8 mouse cellular contexts compared by ENCODE assay signal in the genomic region with DNA sequence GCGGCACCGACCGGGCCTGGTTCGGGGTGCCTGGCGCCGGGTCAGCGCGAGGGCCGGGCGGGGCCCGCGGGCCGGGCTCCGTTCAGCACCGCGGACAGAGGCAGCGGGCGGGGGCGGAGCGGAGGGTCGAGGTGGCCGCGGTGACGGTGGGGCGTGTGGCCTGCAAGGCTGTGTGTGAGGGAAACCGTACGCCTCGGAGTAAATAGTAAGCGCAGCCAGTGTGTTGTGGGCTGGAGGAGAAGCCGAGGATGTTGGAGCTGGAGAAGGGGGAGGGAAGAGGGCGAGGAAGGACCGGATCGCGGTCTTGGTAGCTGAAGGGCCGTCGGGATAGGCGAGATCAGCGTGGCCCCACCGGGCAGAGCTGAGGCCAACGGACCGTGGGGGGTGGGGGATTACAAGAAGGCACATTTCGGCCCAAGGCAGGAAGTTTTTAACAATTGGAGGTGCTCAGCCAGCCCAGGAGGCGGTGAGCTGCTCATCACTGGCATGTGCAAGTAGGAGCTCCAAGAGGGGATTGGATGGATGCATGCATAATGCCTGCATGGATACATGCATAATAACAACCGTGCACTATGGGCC. TPM values are rescaled to one million over a fixed set of nuclear protein-coding genes. Genes with fewer than 3 reads are reported as not detected.
A peak's percentile ranks its signal among the peaks of the same experiment; 100 is the strongest.
DNase-seq lines count a peak whose midpoint lies in the region; ATAC-seq lines count a peak whose summit lies in the region.

No protein-coding gene starts in this region.

- H3K4me3 ChIP-seq in brown adipose tissue, adult 24 weeks (ENCODE audit: insufficient read depth, low read depth, low read length): peak overlapping the region; percentile 27
- peak overlapping the region; percentile 66 for H3K4me3 ChIP-seq in forebrain, embryonic 10.5 days
- peak overlapping the region; percentile 81 for H3K4me3 ChIP-seq in neural tube, embryonic 13.5 days

- intact Hi-C loops in heart, postnatal 10 days (cut with DNase I): no loop called here

- peak overlapping the region; percentile 92 for H3K9ac ChIP-seq in neural tube, embryonic 13.5 days

- peak overlapping the region; percentile 69 for H3K4me2 ChIP-seq in neural tube, embryonic 13.5 days

- peak; percentile 35 for DNase-seq in ES-CJ7 (ENCODE audit: low read depth, low spot score)
- DNase-seq in forebrain, embryonic 10.5 days (ENCODE audit: extremely low spot score, low spot score): peak; percentile 66
- peak; percentile 71 to 74 for DNase-seq in heart, postnatal 10 days
- DNase-seq in kidney, postnatal 4 days: peak; percentile 84 to 86
- DNase-seq in lung, adult 18-20 months: peak; percentile 26 to 33
- DNase-seq in thymus, postnatal 36 days: peak; percentile 37 to 39

- WGBS in forebrain, embryonic 10.5 days: 5% methylated on average over 44 of the region's 44 CpGs
- 1% methylated on average over 43 of the region's 44 CpGs for WGBS in neural tube, embryonic 13.5 days

- H3K27me3 ChIP-seq in forebrain, embryonic 10.5 days (ENCODE audit: poor library complexity, severe bottlenecking): peaks cover 57% of the 10 kb centered on the region
- peaks cover 31% of the 10 kb centered on the region for H3K27me3 ChIP-seq in neural tube, embryonic 13.5 days

- no peaks in the 10 kb centered on the region for H3K36me3 ChIP-seq in forebrain, embryonic 10.5 days (replicated peaks)
- no peaks in the 10 kb centered on the region for H3K36me3 ChIP-seq in neural tube, embryonic 13.5 days

- H3K9me3 ChIP-seq in forebrain, embryonic 10.5 days: no peaks in the 10 kb centered on the region
- no peaks in the 10 kb centered on the region for H3K9me3 ChIP-seq in neural tube, embryonic 13.5 days

- H3K27ac ChIP-seq in brown adipose tissue, adult 24 weeks (replicated peaks; ENCODE audit: low read depth, low read length): no peak overlapping the region
- H3K27ac ChIP-seq in forebrain, embryonic 10.5 days: peak overlapping the region; percentile 56; the same call in 1 of the 2 replicates
- H3K27ac ChIP-seq in neural tube, embryonic 13.5 days (replicated peaks): peak overlapping the region; percentile 93

- peak; percentile 73 for ATAC-seq in neural tube, embryonic 13.5 days (ENCODE audit: low read depth)

- no peaks in the 10 kb centered on the region for H3K4me1 ChIP-seq in brown adipose tissue, adult 24 weeks (ENCODE audit: control insufficient read depth, insufficient read depth, insufficient read length, low read length)
- peaks cover 13% of the 10 kb centered on the region for H3K4me1 ChIP-seq in forebrain, embryonic 10.5 days
- peaks cover 50% of the 10 kb centered on the region for H3K4me1 ChIP-seq in neural tube, embryonic 13.5 days (replicated peaks)

RNA-seq across cellular contexts. Expression of gene Mmp24, which starts 0.6 kb away (rescaled TPM):
- polyA plus RNA-seq in brown adipose tissue, adult 24 weeks (2012; ENCODE audit: insufficient read depth, insufficient read length, missing spikeins): not detected in 2 replicates
- 0.17 and 0.35 TPM in 2 replicates for polyA plus RNA-seq in forebrain, embryonic 10.5 days (2016; fragmentation: Nextera tagmentation; extraction: Ambion mirVana)
- under 1 TPM in 1 of 2 experiments, not detected in 1; 0.07 TPM for total RNA-seq in heart, postnatal 10 days (2021)
- polyA plus RNA-seq in neural tube, embryonic 13.5 days (2015; fragmentation: Nextera tagmentation; extraction: Ambion mirVana): 11.7 and 12.2 TPM in 2 replicates

RNA-seq across cellular contexts. Expression of gene Procr, which starts 24.9 kb away (rescaled TPM):
- 8.5 and 8.6 TPM in 2 replicates for polyA plus RNA-seq in brown adipose tissue, adult 24 weeks (2012; ENCODE audit: insufficient read depth, insufficient read length, missing spikeins)
- polyA plus RNA-seq in forebrain, embryonic 10.5 days (2016; fragmentation: Nextera tagmentation; extraction: Ambion mirVana): 1.1 TPM in 2 replicates
- total RNA-seq in heart, postnatal 10 days (2021): 1 to 10 TPM; 4.3 to 6.8 TPM
- 4.5 and 5.1 TPM in 2 replicates for polyA plus RNA-seq in neural tube, embryonic 13.5 days (2015; fragmentation: Nextera tagmentation; extraction: Ambion mirVana)

RNA-seq across cellular contexts. Expression of gene Gm17581, which starts 40.1 kb away (rescaled TPM):
- not detected in 2 replicates for polyA plus RNA-seq in brown adipose tissue, adult 24 weeks (2012; ENCODE audit: insufficient read depth, insufficient read length, missing spikeins)
- not detected in 2 replicates for polyA plus RNA-seq in forebrain, embryonic 10.5 days (2016; fragmentation: Nextera tagmentation; extraction: Ambion mirVana)
- total RNA-seq in heart, postnatal 10 days (2021): not detected
- not detected in 2 replicates for polyA plus RNA-seq in neural tube, embryonic 13.5 days (2015; fragmentation: Nextera tagmentation; extraction: Ambion mirVana)

RNA-seq across cellular contexts. Expression of gene BC029722, which starts 43.5 kb away (rescaled TPM):
- 43.8 and 58.8 TPM in 2 replicates for polyA plus RNA-seq in brown adipose tissue, adult 24 weeks (2012; ENCODE audit: insufficient read depth, insufficient read length, missing spikeins)
- 5.9 and 6.8 TPM in 2 replicates for polyA plus RNA-seq in forebrain, embryonic 10.5 days (2016; fragmentation: Nextera tagmentation; extraction: Ambion mirVana)
- total RNA-seq in heart, postnatal 10 days (2021): 10 to 100 TPM; 16.3 to 16.8 TPM
- 24.1 and 28.7 TPM in 2 replicates for polyA plus RNA-seq in neural tube, embryonic 13.5 days (2015; fragmentation: Nextera tagmentation; extraction: Ambion mirVana)

RNA-seq across cellular contexts. Expression of gene Edem2, which starts 46.5 kb away (rescaled TPM):
- 13.0 and 13.7 TPM in 2 replicates for polyA plus RNA-seq in brown adipose tissue, adult 24 weeks (2012; ENCODE audit: insufficient read depth, insufficient read length, missing spikeins)
- 30.5 and 30.9 TPM in 2 replicates for polyA plus RNA-seq in forebrain, embryonic 10.5 days (2016; fragmentation: Nextera tagmentation; extraction: Ambion mirVana)
- 10 to 100 TPM; 11.1 to 12.3 TPM for total RNA-seq in heart, postnatal 10 days (2021)
- 38.9 and 40.3 TPM in 2 replicates for polyA plus RNA-seq in neural tube, embryonic 13.5 days (2015; fragmentation: Nextera tagmentation; extraction: Ambion mirVana)

Comparison
In these comparisons a context has a peak if more than half of its experiments do, and no peak if none do; other contexts are left out.
1. DNase-seq: peak in every context shown above with its lines; median percentile 85 in kidney, postnatal 4 days; 72 in heart, postnatal 10 days; 66 in forebrain, embryonic 10.5 days; 38 in thymus, postnatal 36 days; 35 in ES-CJ7; 30 in lung, adult 18-20 months.
2. H3K4me3 ChIP-seq: peak in every context shown above with its lines; median percentile 81 in neural tube, embryonic 13.5 days; 66 in forebrain, embryonic 10.5 days; 27 in brown adipose tissue, adult 24 weeks.